Mouse (Mus musculus) gastrocnemius, postnatal 36 days (tissue): ENCODE data around the gene Lgals3bp. TPM values are rescaled to one million over a fixed set of nuclear protein-coding genes. Genes with fewer than 3 reads are reported as not detected.

Experiments used
- total RNA-seq, 2 experiments: library from RNA; stranded (reverse); gene quantifications; 2 replicates each; pipeline ENCODE4 v1.2.3; 2021

Lgals3bp gene
- total RNA-seq, 2 experiments from 2014 or later: 13.0 to 19.2 TPM

Other genes with a start within 250 kb of the Lgals3bp start
- gene Cyth1, start 153.5 kb downstream of the Lgals3bp start, total RNA-seq: 10 to 100 TPM; 33.5 to 34.7 TPM
- 10 to 100 TPM; 11.1 to 14.7 TPM for gene Usp36, start 111.8 kb downstream of the Lgals3bp start, total RNA-seq
- 1 to 10 TPM; 1.2 to 1.3 TPM for gene Cep295nl, start 59.6 kb downstream of the Lgals3bp start, total RNA-seq
- gene Timp2, start 46.4 kb downstream of the Lgals3bp start, total RNA-seq: 10 to 100 TPM; 73.9 to 92.0 TPM
- 1 to 10 TPM; 9.4 to 9.7 TPM for gene Cant1, start 17.0 kb upstream of the Lgals3bp start, total RNA-seq
- 1 to 10 TPM; 9.3 to 9.7 TPM for gene C1qtnf1, start 26.1 kb upstream of the Lgals3bp start, total RNA-seq
- gene Engase, start 74.7 kb upstream of the Lgals3bp start, total RNA-seq: 1 to 10 TPM; 4.6 to 4.7 TPM